Mouse (Mus musculus): ENCODE results near the gene Stx2. TPM values are rescaled to one million over a fixed set of nuclear protein-coding genes. Genes with fewer than 3 reads are reported as not detected.
A peak's percentile ranks its signal among the peaks of the same experiment; 100 is the strongest.

Stx2 gene
- total RNA-seq (2021) = 10 to 100 TPM; 16.8 to 22.6 TPM
- long read RNA-seq, experiment 1, partial matches to known transcripts = 2 of 16 reads
- long read RNA-seq, experiment 1, other reads (novel, unspliced or antisense) = 9 of 16 reads
- long read RNA-seq, experiment 2, partial matches to known transcripts = 1 of 9 reads
- long read RNA-seq, experiment 2, other reads (novel, unspliced or antisense) = 4 of 9 reads

- DNase-seq (ENCODE audit: low spot score in 2 of 2) = peak; percentile 91 to 93
Observed at GRCm38 (mm10) chr5:129008412-129008826, at the start of gene Stx2. Stx2 (minus strand) TSS chr5:129008574.

GRCm38 (mm10) chr5:129054675-129055284 is 46.4 kb upstream of the Stx2 start:
- DNase-seq (ENCODE audit: low spot score in 2 of 2) = no peak

GRCm38 (mm10) chr5:129052636-129053355 is 44.4 kb upstream of the Stx2 start:
- no peak for DNase-seq (ENCODE audit: low spot score in 2 of 2)

DNA sequence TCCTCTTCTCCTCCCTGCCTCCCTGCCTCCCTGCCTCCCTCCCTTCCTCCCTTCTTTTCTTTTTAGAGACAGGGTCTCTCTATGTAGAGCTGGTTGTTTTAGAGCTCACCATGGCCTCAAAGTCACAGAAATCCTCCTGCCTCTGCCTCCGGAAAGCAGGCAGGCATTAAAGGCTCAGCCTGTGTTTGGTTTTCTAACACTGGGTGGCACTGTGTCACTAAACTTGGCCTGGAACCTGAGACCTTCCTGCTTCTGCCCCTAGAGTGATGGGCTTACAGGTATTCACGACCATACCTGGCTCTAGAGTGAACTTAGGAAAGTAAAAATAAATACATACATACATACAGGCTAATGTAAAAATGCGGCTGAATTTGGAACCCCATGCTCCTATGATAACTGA is 43.5 kb upstream of the Stx2 start:
- DNase-seq (ENCODE audit: low spot score in 2 of 2) = no peak

DNA sequence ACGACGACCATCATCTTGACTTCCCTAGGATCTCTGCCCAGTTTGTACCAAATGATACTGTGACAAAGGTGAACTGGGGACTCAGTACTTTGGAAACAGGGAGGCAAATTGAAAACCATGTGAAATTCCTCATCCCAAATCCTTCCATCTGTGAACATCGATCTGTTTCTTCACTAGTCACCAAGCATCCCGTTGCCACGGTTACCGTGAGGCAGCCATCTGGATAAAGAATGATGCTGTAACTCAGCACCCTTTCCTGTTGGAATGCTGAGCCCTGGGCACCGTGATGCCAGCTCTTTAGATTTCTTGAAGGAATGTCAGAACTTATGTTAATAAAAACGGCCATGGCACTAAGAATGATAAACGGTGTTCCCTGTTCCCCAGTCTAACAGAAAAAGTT is 41.0 kb upstream of the Stx2 start:
- peak; percentile 61 to 67 for DNase-seq (ENCODE audit: low spot score in 2 of 2)

GRCm38 (mm10) chr5:129045641-129046580 is 37.5 kb upstream of the Stx2 start:
- DNase-seq (ENCODE audit: low spot score in 2 of 2) = no peak

DNA sequence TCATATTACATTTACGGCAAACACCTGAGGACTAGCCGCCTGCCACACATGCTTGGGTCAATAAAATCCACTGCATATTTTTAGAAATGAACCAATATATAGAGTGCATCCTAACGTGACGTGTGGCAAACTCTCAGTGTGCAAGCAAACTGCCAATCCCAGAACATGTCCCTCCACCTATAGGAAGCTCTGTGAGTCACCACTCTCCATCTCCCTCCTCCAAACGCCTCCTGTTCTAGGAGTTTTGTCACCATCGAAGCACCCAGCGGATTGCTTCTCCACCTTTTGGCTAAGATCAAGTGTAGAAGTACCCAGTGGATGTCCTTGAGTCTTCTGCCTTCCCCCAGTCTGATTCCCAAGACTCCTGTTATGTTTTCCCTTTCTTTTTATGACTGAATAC is 29.4 kb upstream of the Stx2 start:
- no peak for DNase-seq (ENCODE audit: low spot score in 2 of 2)

DNA sequence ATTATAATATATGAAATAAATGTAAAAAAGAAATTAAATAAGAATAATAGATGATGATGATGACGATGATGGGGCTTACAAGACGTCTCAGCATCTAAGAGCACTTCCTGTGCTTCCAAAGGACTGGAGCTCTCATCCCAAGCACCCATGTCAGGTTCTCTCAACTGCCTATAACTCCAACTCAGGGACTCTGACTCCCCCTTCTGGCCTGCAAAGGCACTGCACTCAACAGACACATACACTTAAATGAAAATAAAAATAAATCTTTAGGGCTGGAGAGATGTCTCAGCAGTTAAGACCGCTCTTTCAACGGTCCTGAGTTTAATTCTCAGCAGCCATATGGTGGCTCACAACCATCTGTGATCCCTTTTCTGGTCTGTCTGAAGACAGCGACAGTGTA is 28.3 kb upstream of the Stx2 start:
- no peak for DNase-seq (ENCODE audit: low spot score in 2 of 2)

- no peak for DNase-seq (ENCODE audit: low spot score in 2 of 2)
Observed at GRCm38 (mm10) chr5:129029131-129029723, 20.9 kb upstream of the Stx2 start.

DNA sequence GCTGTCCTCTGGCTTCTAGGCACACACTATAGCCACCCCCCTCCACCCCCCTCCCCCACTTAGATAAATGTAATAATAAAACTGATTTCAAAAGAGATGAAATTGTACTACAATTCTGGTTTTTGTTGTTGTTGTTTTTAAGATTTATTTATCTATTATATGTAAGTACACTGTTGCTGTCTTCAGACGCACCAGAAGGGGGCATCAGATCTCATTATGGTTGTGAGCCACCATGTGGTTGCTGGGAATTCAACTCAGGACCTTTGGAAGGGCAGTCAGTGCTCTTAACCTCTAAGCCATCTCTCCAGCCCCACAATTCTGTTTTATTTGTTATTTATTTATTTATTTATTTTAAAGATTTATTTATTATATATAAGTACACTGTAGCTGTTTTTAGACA is 18.3 kb upstream of the Stx2 start:
- no peak for DNase-seq (ENCODE audit: low spot score in 2 of 2)

DNA sequence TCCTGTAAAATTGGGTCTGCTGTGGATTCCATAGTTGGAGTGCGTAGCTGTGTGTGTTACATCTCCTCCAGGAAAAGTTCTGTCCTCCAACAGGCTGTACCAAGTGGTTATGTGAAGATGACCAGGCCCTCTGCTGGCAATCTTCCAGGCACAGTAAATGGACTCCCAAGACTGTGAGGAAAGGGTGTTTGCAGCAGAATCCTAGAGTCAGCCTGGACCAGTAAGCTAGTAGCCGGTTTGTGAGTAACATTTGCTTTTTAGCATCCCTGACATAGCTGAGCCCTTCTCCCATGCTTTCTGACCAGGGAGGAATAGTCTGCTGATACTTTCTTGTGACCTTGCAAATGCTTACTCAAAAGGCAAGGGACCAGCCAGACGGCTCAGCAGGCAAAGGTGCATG is 17.8 kb upstream of the Stx2 start:
- DNase-seq (ENCODE audit: low spot score in 2 of 2) = no peak

- DNase-seq (ENCODE audit: low spot score in 2 of 2) = no peak
Observed at GRCm38 (mm10) chr5:129025725-129026124, 17.4 kb upstream of the Stx2 start.

- DNase-seq (ENCODE audit: low spot score in 2 of 2) = no peak
Observed at GRCm38 (mm10) chr5:129025048-129025447, 16.7 kb upstream of the Stx2 start.

DNA sequence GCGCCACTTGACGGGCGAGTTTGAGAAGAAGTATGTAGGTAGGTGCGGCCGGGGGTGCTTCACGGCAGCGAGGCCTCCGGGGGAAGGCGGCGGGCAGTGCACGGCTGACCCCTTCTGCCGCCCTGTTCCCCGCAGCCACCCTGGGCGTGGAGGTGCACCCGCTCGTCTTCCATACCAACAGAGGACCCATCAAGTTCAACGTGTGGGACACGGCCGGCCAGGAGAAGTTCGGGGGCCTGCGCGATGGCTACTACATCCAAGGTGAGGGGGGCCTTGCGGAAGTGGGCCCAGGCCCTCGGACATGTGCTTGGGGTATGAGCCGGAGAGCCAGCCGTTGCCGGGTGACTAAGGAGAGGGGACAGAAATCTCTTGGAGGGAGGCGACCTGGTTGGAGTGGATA is 12.4 kb upstream of the Stx2 start:
- DNase-seq (ENCODE audit: low spot score in 2 of 2) = no peak

DNA sequence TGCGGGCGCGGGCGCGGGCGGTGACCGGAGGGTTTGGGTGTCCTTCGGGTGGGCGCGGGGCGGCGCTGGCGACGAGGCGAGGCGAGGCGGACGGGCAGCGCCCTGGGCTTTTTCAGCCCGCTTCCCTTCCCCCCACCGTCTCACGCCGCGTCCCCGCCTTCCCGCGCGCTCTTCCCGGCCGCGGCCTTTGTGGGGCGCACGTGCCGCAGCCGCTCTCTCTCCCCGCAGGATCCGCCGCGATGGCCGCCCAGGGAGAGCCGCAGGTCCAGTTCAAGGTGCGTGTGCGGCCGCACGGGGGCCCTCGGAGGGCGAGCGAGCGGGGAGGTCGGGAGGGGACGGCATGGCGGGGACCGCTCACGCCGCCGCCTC is 11.9 kb upstream of the Stx2 start:
- DNase-seq (ENCODE audit: low spot score in 2 of 2) = no peak

GRCm38 (mm10) chr5:129019497-129020299 is 11.3 kb upstream of the Stx2 start, which contains the start of gene Ran:
Ran (plus strand) TSS chr5:129020069.
- DNase-seq (ENCODE audit: low spot score in 2 of 2) = peak; percentile 91 to 96

GRCm38 (mm10) chr5:129018782-129019489 is 10.6 kb upstream of the Stx2 start:
- DNase-seq (ENCODE audit: low spot score in 2 of 2) = no peak

DNA sequence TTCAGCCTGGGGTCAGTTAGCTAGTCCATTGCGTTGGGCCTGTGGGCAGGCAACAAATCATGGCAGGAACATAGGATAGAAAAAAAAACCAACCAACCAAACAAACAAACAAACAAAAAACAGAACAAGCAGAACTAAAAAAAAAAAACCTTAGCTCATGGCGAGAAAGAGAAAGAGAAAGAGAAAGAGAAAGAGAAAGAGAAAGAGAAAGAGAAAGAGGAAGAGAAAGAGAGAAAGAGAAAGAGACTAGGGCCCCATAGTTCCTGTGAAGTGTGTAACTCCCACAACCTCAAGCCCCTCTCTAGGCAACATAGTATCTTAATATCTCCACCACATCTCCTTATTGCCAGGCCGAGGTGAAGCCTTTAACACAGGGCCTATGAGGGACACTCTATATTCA is 8.0 kb upstream of the Stx2 start:
- DNase-seq (ENCODE audit: low spot score in 2 of 2) = no peak

DNA sequence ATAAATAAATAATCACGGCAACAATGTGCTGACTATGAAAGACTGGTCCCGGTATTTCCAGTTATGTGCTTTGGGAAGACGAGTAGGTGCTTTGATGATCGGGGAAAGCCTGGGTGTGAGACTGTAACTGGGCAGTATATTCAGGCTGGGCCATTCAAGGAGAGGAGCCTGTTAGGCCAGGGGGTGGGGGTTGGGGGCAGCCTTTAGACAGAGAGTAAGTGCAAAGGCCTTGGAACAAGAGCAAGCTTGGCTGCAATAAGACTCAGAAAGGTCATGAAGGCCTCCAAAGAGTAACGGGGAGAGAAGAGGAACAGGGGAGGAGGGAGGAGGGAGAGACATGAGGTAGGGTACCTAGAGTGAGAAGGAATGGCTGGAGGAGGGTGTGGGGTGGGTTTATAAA is 7.2 kb upstream of the Stx2 start:
- no peak for DNase-seq (ENCODE audit: low spot score in 2 of 2)

DNA sequence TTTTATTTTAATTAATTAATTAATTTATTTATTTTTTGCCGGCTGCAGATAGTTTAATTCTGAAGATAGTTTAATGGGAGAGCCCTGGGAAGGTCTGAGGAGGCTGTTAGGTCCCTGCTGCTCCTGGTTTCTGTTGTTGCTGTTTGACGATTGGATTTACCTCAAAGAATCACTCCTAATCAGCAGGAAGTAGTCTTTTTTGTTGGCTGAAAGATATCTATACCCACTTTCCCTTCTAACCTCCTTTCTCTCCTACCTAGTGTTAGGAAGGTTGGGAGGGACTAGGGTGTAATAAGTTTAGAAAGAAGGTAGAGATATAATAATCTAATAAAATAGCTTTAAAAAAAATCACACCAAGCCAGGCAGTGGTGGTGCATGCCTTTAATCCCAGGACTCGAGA is 6.6 kb upstream of the Stx2 start:
- DNase-seq (ENCODE audit: low spot score in 2 of 2) = no peak
